ENCODE assay signal across 8 mouse cellular contexts in the genomic region with DNA sequence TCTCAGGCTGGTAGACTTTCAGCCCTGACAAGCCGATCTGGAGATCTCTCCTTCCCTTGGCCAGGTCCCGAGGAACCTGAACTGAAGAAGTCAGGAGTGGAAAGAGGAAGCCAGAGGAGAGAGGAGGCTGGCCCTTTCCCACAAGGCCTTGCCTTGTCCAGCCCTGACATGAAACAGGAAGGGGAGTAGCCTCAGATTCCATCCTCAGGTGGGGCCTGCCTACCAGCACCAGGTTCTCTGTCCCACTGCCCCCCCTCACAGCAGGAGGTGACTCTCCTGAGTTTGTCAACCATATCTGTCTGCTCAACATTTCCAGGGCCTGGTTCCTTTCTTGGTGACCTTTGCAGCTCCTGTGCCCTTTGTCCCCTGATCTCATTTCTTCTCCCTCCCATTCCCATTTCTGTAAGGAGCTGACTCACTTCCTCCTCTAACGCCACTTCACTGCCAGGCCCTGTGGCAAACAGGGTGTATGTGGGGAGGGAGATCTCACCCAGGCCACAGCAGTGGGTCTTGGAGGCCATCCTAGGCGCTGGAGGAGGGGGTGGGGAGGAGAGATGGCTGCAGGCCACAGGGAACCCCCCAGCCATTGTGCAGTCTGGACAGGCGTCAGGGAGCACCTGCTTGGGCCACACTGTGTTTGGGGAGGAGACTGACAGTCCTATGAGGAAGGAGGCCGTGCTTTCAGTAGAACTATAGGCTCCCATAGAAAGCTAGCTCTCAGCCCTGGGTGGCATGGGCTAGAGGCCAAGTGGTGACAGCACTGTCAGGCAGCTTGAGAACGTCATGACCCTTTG. TPM values are rescaled to one million over a fixed set of nuclear protein-coding genes. Genes with fewer than 3 reads are reported as not detected.
DNase-seq lines count a peak whose midpoint lies in the region; ATAC-seq and TF ChIP-seq lines count a peak whose summit lies in the region.

No protein-coding gene starts in this region.

- peak overlapping the region; percentile 96 for H3K27ac ChIP-seq in bone marrow macrophage, adult 2 months (ENCODE audit: insufficient read depth, low read depth, low read length)
- peak overlapping the region; percentile 93 for H3K27ac ChIP-seq in lung, postnatal 0 days (ENCODE audit: low read length)

- peaks cover 37% of the 10 kb centered on the region for H3K4me1 ChIP-seq in bone marrow macrophage, adult 2 months (ENCODE audit: control insufficient read depth, insufficient read depth, low read length)
- H3K4me1 ChIP-seq in lung, postnatal 0 days (ENCODE audit: insufficient read depth, low read depth, low read length) = peaks cover 50% of the 10 kb centered on the region

- no peaks in the 10 kb centered on the region; the same call in 1 of the 2 replicates for H3K36me3 ChIP-seq in lung, postnatal 0 days (ENCODE audit: insufficient read depth, low read length)

- 0 out of 2 replicates have a peak overlapping the region, but pooled peaks have one; percentile 9 for H3K9ac ChIP-seq in lung, postnatal 0 days (replicated peaks; ENCODE audit: low read depth)

- 20% methylated on average over 7 of the region's 7 CpGs for WGBS in lung, postnatal 0 days

- peak; percentile 78; the same call in 1 of the 2 replicates for TF ChIP-seq EP300 in lung, postnatal 0 days (IDR thresholded peaks at IDR 0.05)

- peak; percentile 53; the same call in 1 of the 2 replicates for TF ChIP-seq POLR2A in bone marrow macrophage, adult 2 months (IDR thresholded peaks at IDR 0.05; ENCODE audit: borderline replicate concordance, low read depth, low read length)

- no peaks in the 10 kb centered on the region for H3K9me3 ChIP-seq in lung, postnatal 0 days (ENCODE audit: low read length)

- H3K4me3 ChIP-seq in bone marrow macrophage, adult 2 months (ENCODE audit: insufficient read depth, low read length) = peak overlapping the region; percentile 19
- H3K4me3 ChIP-seq in lung, postnatal 0 days (ENCODE audit: low read depth, low read length) = no peak overlapping the region

- ATAC-seq in granulocyte monocyte progenitor cell, adult 5-6 weeks (replicated peaks; ENCODE audit: poor library complexity, severe bottlenecking) = peak; percentile 60
- peak; percentile 79 for ATAC-seq in lung, postnatal 0 days

- DNase-seq in layer of hippocampus, adult 11-12 months (ENCODE audit: low spot score) = peak; percentile 80
- no peak for DNase-seq in layer of hippocampus, postnatal 25 days (ENCODE audit: extremely low spot score in 1 of 2, low spot score in 1 of 2)
- DNase-seq in kidney, adult 9 months = peak; percentile 92
- peak; percentile 89 for DNase-seq in lung, postnatal 0 days (ENCODE audit: low spot score)
- DNase-seq in testis, postnatal 14 days (ENCODE audit: low spot score) = no peak
- no peak for DNase-seq in gastrocnemius, postnatal 4 days (ENCODE audit: low spot score in 2 of 2)

- no peak overlapping the region for H3K4me2 ChIP-seq in lung, postnatal 0 days (replicated peaks; ENCODE audit: low read depth, low read length)

- no peaks in the 10 kb centered on the region for H3K27me3 ChIP-seq in lung, postnatal 0 days (replicated peaks; ENCODE audit: insufficient read depth, low read length)

- no peak for TF ChIP-seq CTCF in bone marrow macrophage, adult 2 months (IDR thresholded peaks at IDR 0.05; ENCODE audit: low read depth, low read length)
- no peak for TF ChIP-seq CTCF in lung, postnatal 0 days (IDR thresholded peaks at IDR 0.05)

RNA-seq across cellular contexts. Expression of gene Gm10277, which starts 1.6 kb away (rescaled TPM):
- not detected for total RNA-seq in layer of hippocampus, postnatal 25 days (2021)
- not detected in 2 replicates for polyA plus RNA-seq in bone marrow macrophage, adult 2 months (2012; ENCODE audit: insufficient read depth, insufficient read length, missing spikeins)
- not detected in 2 replicates for total RNA-seq in granulocyte monocyte progenitor cell, adult 5-6 weeks (2014; fragmentation: Nextera tagmentation)
- 1.0 TPM in 1 of 2 replicates, not detected in the other for total RNA-seq in granulocyte monocyte progenitor cell, adult 5-6 weeks (2017)
- polyA plus RNA-seq in lung, postnatal 0 days (2015; fragmentation: Nextera tagmentation; extraction: Ambion mirVana) = 0.90 and 1.2 TPM in 2 replicates
- total RNA-seq in gastrocnemius, postnatal 4 days (2021) = not detected

RNA-seq across cellular contexts. Expression of gene Myo18a, which starts 22.9 kb away (rescaled TPM):
- 100 to 1,000 TPM; 136 to 158 TPM for total RNA-seq in layer of hippocampus, postnatal 25 days (2021)
- polyA plus RNA-seq in bone marrow macrophage, adult 2 months (2012; ENCODE audit: insufficient read depth, insufficient read length, missing spikeins) = 41.3 and 45.3 TPM in 2 replicates
- 31.9 and 49.3 TPM in 2 replicates for total RNA-seq in granulocyte monocyte progenitor cell, adult 5-6 weeks (2014; fragmentation: Nextera tagmentation)
- total RNA-seq in granulocyte monocyte progenitor cell, adult 5-6 weeks (2017) = 62.6 and 66.5 TPM in 2 replicates
- polyA plus RNA-seq in lung, postnatal 0 days (2015; fragmentation: Nextera tagmentation; extraction: Ambion mirVana) = 21.6 and 33.3 TPM in 2 replicates
- 100 to 1,000 TPM; 261 to 280 TPM for total RNA-seq in gastrocnemius, postnatal 4 days (2021)

Comparison
In these comparisons a context has a peak if more than half of its experiments do, and no peak if none do; other contexts are left out.
1. DNase-seq: peak in layer of hippocampus, adult 11-12 months (single experiment), kidney, adult 9 months (single experiment) and lung, postnatal 0 days (single experiment); none in layer of hippocampus, postnatal 25 days (0 of 2), testis, postnatal 14 days (single experiment) and gastrocnemius, postnatal 4 days (0 of 2).